Mouse (Mus musculus) ES-E14 (cell line): Measurements from ENCODE around the gene Eef1akmt2. TPM values are rescaled to one million over a fixed set of nuclear protein-coding genes. Genes with fewer than 3 reads are reported as not detected.
A peak's percentile ranks its signal among the peaks of the same experiment; 100 is the strongest.

Experiments
- DNase-seq: peaks from one replicate; pipeline ENCODE4 v3.0.0-alpha.2; 2013; ENCODE audit warnings: low read depth, low spot score
- H3K27ac ChIP-seq: 2 replicates; pipeline ENCODE4 v1.5.1; 2012; ENCODE audit warnings: low read depth, mild to moderate bottlenecking, low read length, moderate library complexity, mixed read lengths; ENCODE audit not compliant: poor library complexity, insufficient read depth, severe bottlenecking
- H3K36me3 ChIP-seq: 2 replicates; pipeline ENCODE4 v1.6.1; 2012; ENCODE audit warnings: mild to moderate bottlenecking, low read length, moderate library complexity, mixed read lengths; ENCODE audit not compliant: control insufficient read depth, poor library complexity, insufficient read depth, severe bottlenecking
- H3K4me1 ChIP-seq, 2 experiments: fragments of 150-350 bp in 1 of 2; sonication (generic) in 1 of 2; 2 replicates each; pipeline ENCODE4 v1.6.1; 2012; ENCODE audit warnings: low read length in 2 of 2, mild to moderate bottlenecking in 1 of 2, mixed read lengths in 1 of 2; ENCODE audit not compliant: control insufficient read depth in 2 of 2, insufficient read depth in 2 of 2, poor library complexity in 1 of 2
- H3K4me3 ChIP-seq, 2 experiments: fragments of 150-350 bp in 1 of 2; sonication (generic) in 1 of 2; 2 replicates each; pipeline ENCODE4 v1.5.1; 2012; ENCODE audit warnings: low read length in 2 of 2, low read depth in 1 of 2, mild to moderate bottlenecking in 1 of 2, mixed read lengths in 1 of 2; ENCODE audit not compliant: insufficient read depth in 1 of 2, poor library complexity in 1 of 2, severe bottlenecking in 1 of 2
- H3K9ac ChIP-seq: 2 replicates; pipeline ENCODE4 v1.6.1; 2012; ENCODE audit warnings: low read depth, mild to moderate bottlenecking, low read length, mixed read lengths; ENCODE audit not compliant: poor library complexity, insufficient read depth, severe bottlenecking
- H3K9me3 ChIP-seq: fragments of 150-350 bp; sonication (generic); 2 replicates; pipeline ENCODE4 v1.6.1; 2012; ENCODE audit warnings: low read depth, mild to moderate bottlenecking, low read length; ENCODE audit not compliant: control insufficient read depth, insufficient read depth
- CHD2 ChIP-seq: IDR thresholded peaks from 2 replicates; pipeline ENCODE4 v1.6.1; 2014; ENCODE audit warnings: mild to moderate bottlenecking, low read depth, low read length, inconsistent platforms
- HCFC1 ChIP-seq: IDR thresholded peaks from 2 replicates; pipeline ENCODE4 v1.6.1; 2012; ENCODE audit warnings: low read length, inconsistent platforms, borderline replicate concordance; ENCODE audit not compliant: insufficient read depth
- MAFK ChIP-seq: IDR thresholded peaks from 2 replicates; pipeline ENCODE4 v1.6.1; 2014; ENCODE audit warnings: mild to moderate bottlenecking, low read depth, low read length, inconsistent platforms; ENCODE audit not compliant: insufficient read depth
- ZC3H11A ChIP-seq: IDR thresholded peaks from 2 replicates; pipeline ENCODE4 v1.6.1; 2012; ENCODE audit warnings: low read depth, mild to moderate bottlenecking, inconsistent platforms, low read length, borderline replicate concordance
- ZNF384 ChIP-seq: IDR thresholded peaks from 2 replicates; pipeline ENCODE4 v1.6.1; 2012; ENCODE audit warnings: low read depth, low read length, inconsistent platforms
- in situ Hi-C, 2 experiments: fragments of 600-800 bp; cut with MboI; formaldehyde crosslinking; loops; one replicate each; pipeline ENCODE4 v1.15.1; 2025; ENCODE audit warnings: low sequenced_read_pairs in 2 of 2, inconsistent platforms in 1 of 2; ENCODE audit not compliant: unreplicated experiment in 2 of 2
- total RNA-seq: library from RNA; depleted of rRNA; stranded (reverse); fragments of 300-350 nt; gene quantifications from 2 replicates; pipeline ENCODE4 v1.2.3, GENCODE M21; 2012

The Eef1akmt2 gene
- total RNA-seq, 1 experiment, result 17.9 TPM

- 0 out of 2 replicates have a peak, but pooled peaks have one; percentile 36 for TF ChIP-seq ZNF384
- no peak for TF ChIP-seq MAFK
- peak; percentile 51 for DNase-seq
- no peaks in the 10 kb centered on the region for H3K36me3 ChIP-seq
- H3K4me1 ChIP-seq, result peaks cover 12 to 28% of the 10 kb centered on the region in 2 experiments
- peak overlapping the region; percentile 65; the same call in 1 of the 2 replicates for H3K27ac ChIP-seq
- H3K9me3 ChIP-seq, result no peaks in the 10 kb centered on the region
- H3K9ac ChIP-seq, result peak overlapping the region; percentile 3; the same call in 1 of the 2 replicates
- H3K4me3 ChIP-seq, result peak overlapping the region; percentile 32 to 35
- in situ Hi-C loops, result no loop called here
Measured at GRCm38 (mm10) chr7:132808841-132809682, 43.4 kb downstream of the Eef1akmt2 start.

- in situ Hi-C loops, result no loop called here
- no peak for DNase-seq
- Histone ChIP-seq H3K4me1 (peaks cover 12 to 31% of the 10 kb centered on the region in 2 experiments), H3K27ac (peak overlapping the region; percentile 65; the same call in 1 of the 2 replicates), H3K36me3 (0 out of 2 replicates have a peak, but pooled peaks cover 1% of the 10 kb centered on the region), H3K4me3 (peak overlapping the region in 1 of 2 experiments; percentile 35; a peak in 1 of 4 replicates), H3K9ac (no peak overlapping the region), H3K9me3 (no peaks in the 10 kb centered on the region)
- TF ChIP-seq MAFK, result no peak
- no peak for TF ChIP-seq HCFC1
- TF ChIP-seq ZC3H11A, result no peak
- no peak for TF ChIP-seq ZNF384
Measured at GRCm38 (mm10) chr7:132808051-132808796, 44.2 kb downstream of the Eef1akmt2 start.

GRCm38 (mm10) chr7:132806926-132807857 lies 45.3 kb downstream of the Eef1akmt2 start:
- in situ Hi-C loops, result no loop called here
- Histone ChIP-seq H3K27ac (no peak overlapping the region; the same call in 1 of the 2 replicates), H3K4me3 (no peak overlapping the region), H3K36me3 (0 out of 2 replicates have a peak, but pooled peaks cover 2% of the 10 kb centered on the region), H3K4me1 (peaks cover 12 to 35% of the 10 kb centered on the region in 2 experiments), H3K9me3 (no peaks in the 10 kb centered on the region), H3K9ac (peak overlapping the region; percentile 36; the same call in 1 of the 2 replicates)
- TF ChIP-seq CHD2 (no peak), HCFC1 (no peak), ZC3H11A (no peak), ZNF384 (no peak), MAFK (no peak)
- DNase-seq, result no peak

- Histone ChIP-seq H3K9me3 (no peaks in the 10 kb centered on the region), H3K27ac (no peak overlapping the region), H3K9ac (peak overlapping the region; percentile 4; the same call in 1 of the 2 replicates), H3K4me1 (peaks cover 14 to 39% of the 10 kb centered on the region in 2 experiments), H3K36me3 (0 out of 2 replicates have a peak, but pooled peaks cover 2% of the 10 kb centered on the region), H3K4me3 (no peak overlapping the region)
- in situ Hi-C loops, result no loop called here
- DNase-seq, result no peak
- TF ChIP-seq ZNF384 (no peak), CHD2 (no peak), MAFK (no peak), ZC3H11A (no peak), HCFC1 (no peak)
Measured at GRCm38 (mm10) chr7:132806286-132806685, 46.2 kb downstream of the Eef1akmt2 start.
